Mouse (Mus musculus): Measurements from ENCODE around the gene Cx3cr1.
A peak's percentile ranks its signal among the peaks of the same experiment; 100 is the strongest.

Gene Cx3cr1

GRCm38 (mm10) chr9:120081967-120082366 lies 12.3 kb upstream of the Cx3cr1 start:
- DNase-seq = no peak

- peak; percentile 66 for DNase-seq
These were observed 11.6 kb upstream of the Cx3cr1 start for GRCm38 (mm10) chr9:120081247-120081646.

- no peak for DNase-seq
These were observed 10.9 kb upstream of the Cx3cr1 start for GRCm38 (mm10) chr9:120080546-120081108.

GRCm38 (mm10) chr9:120079901-120080300 lies 10.2 kb upstream of the Cx3cr1 start:
- no peak for DNase-seq

- no peak for DNase-seq
These were observed 8.6 kb upstream of the Cx3cr1 start for GRCm38 (mm10) chr9:120078241-120078640.

GRCm38 (mm10) chr9:120074516-120074915 lies 4.8 kb upstream of the Cx3cr1 start:
- no peak for DNase-seq

- peak; percentile 79 for DNase-seq
These were observed 3.5 kb upstream of the Cx3cr1 start for GRCm38 (mm10) chr9:120073169-120073568.

GRCm38 (mm10) chr9:120071251-120071650 lies 1.6 kb upstream of the Cx3cr1 start:
- DNase-seq = no peak

GRCm38 (mm10) chr9:120068047-120068446 lies 1.6 kb downstream of the Cx3cr1 start:
- DNase-seq = no peak

- no peak for DNase-seq
These were observed 2.1 kb downstream of the Cx3cr1 start for GRCm38 (mm10) chr9:120067609-120068008.

- DNase-seq = no peak
These were observed 5.4 kb downstream of the Cx3cr1 start for GRCm38 (mm10) chr9:120064317-120064716.

GRCm38 (mm10) chr9:120058730-120059129 lies 10.9 kb downstream of the Cx3cr1 start:
- no peak for DNase-seq

- DNase-seq = no peak
These were observed 13.5 kb downstream of the Cx3cr1 start for GRCm38 (mm10) chr9:120056201-120056600.

- DNase-seq = peak; percentile 55
These were observed 15.0 kb downstream of the Cx3cr1 start for GRCm38 (mm10) chr9:120054545-120055277.

- DNase-seq = no peak
These were observed 20.3 kb downstream of the Cx3cr1 start for GRCm38 (mm10) chr9:120049407-120049806.

GRCm38 (mm10) chr9:120048495-120048894 lies 21.2 kb downstream of the Cx3cr1 start:
- no peak for DNase-seq

- no peak for DNase-seq
These were observed 26.6 kb downstream of the Cx3cr1 start for GRCm38 (mm10) chr9:120043115-120043514.

- DNase-seq = no peak
These were observed 32.3 kb downstream of the Cx3cr1 start for GRCm38 (mm10) chr9:120037414-120037813.

- no peak for DNase-seq
These were observed 35.3 kb downstream of the Cx3cr1 start for GRCm38 (mm10) chr9:120034375-120034774.

- DNase-seq = no peak
These were observed 37.0 kb downstream of the Cx3cr1 start for GRCm38 (mm10) chr9:120032710-120033109.

GRCm38 (mm10) chr9:120030421-120030820 lies 39.3 kb downstream of the Cx3cr1 start:
- DNase-seq = peak; percentile 52

GRCm38 (mm10) chr9:120029880-120030279 lies 39.8 kb downstream of the Cx3cr1 start:
- no peak for DNase-seq

- DNase-seq = peak; percentile 55
These were observed 42.1 kb downstream of the Cx3cr1 start for GRCm38 (mm10) chr9:120027401-120028151.

GRCm38 (mm10) chr9:120024625-120025024 lies 45.1 kb downstream of the Cx3cr1 start:
- DNase-seq = no peak
